Mouse (Mus musculus) forebrain, embryonic 11.5 days (tissue): ENCODE data around the gene A130010J15Rik. TPM values are rescaled to one million over a fixed set of nuclear protein-coding genes. Genes with fewer than 3 reads are reported as not detected.

Experiments used
- ATAC-seq: fragments of 200-750 bp; cut with Nextera tagmentation; replicated peaks from 2 replicates; pipeline ENCODE4 v1.8.0; 2017; ENCODE audit warnings: moderate TSS enrichment; ENCODE audit not compliant: low FRiP score
- DNase-seq: peaks from one replicate; pipeline ENCODE4 v3.0.0-alpha.2; 2017; ENCODE audit warnings: low spot score
- H3K27ac ChIP-seq: fragments of 300-500 bp; sonication (generic); 2 replicates; pipeline ENCODE4 v1.5.1; 2014; ENCODE audit warnings: low read depth, low read length
- H3K27me3 ChIP-seq: fragments of 300-500 bp; sonication (generic); 2 replicates; pipeline ENCODE4 v1.6.1; 2014; ENCODE audit warnings: mild to moderate bottlenecking, low read length, mixed read lengths; ENCODE audit not compliant: control insufficient read depth, insufficient read depth
- H3K36me3 ChIP-seq: fragments of 300-500 bp; sonication (generic); 2 replicates; pipeline ENCODE4 v1.6.1; 2014; ENCODE audit warnings: mild to moderate bottlenecking, low read length, moderate library complexity, mixed read lengths; ENCODE audit not compliant: control insufficient read depth, insufficient read depth
- H3K4me1 ChIP-seq: fragments of 300-500 bp; sonication (generic); replicated peaks from 2 replicates; pipeline ENCODE4 v1.6.1; 2014; ENCODE audit warnings: low read length, mixed read lengths; ENCODE audit not compliant: control insufficient read depth, insufficient read depth
- H3K4me2 ChIP-seq: fragments of 300-500 bp; sonication (generic); 2 replicates; pipeline ENCODE4 v1.6.1; 2014; ENCODE audit warnings: low read depth, mild to moderate bottlenecking, low read length, moderate library complexity, mixed read lengths; ENCODE audit not compliant: severe bottlenecking
- H3K4me3 ChIP-seq: fragments of 300-500 bp; sonication (generic); 2 replicates; pipeline ENCODE4 v1.5.1; 2014; ENCODE audit warnings: low read depth, low read length
- H3K9ac ChIP-seq: fragments of 300-500 bp; sonication (generic); 2 replicates; pipeline ENCODE4 v1.6.1; 2014; ENCODE audit warnings: low read length
- H3K9me3 ChIP-seq: fragments of 300-500 bp; sonication (generic); 2 replicates; pipeline ENCODE4 v1.6.1; 2016; ENCODE audit warnings: low read length, mixed read lengths; ENCODE audit not compliant: control insufficient read depth
- WGBS: fragments of 180-500 bp; shearing (Covaris S2); extraction: QIAGEN DNeasy Blood & Tissue Kit; methylation state at CpG from one replicate; pipeline ENCODE4 v1.1.7; 2014; 5-methylcytosine and 5-hydroxymethylcytosine counted together
- polyA plus RNA-seq: library from polyadenylated mRNA; unstranded; fragments of >200 nt; fragmentation: Nextera tagmentation; extraction: Ambion mirVana; gene quantifications from 2 replicates; pipeline ENCODE4 v1.2.1, GENCODE M21; 2014

The A130010J15Rik gene
- polyA plus RNA-seq, 1 experiment from 2014 or later: 14.3 TPM

DNA sequence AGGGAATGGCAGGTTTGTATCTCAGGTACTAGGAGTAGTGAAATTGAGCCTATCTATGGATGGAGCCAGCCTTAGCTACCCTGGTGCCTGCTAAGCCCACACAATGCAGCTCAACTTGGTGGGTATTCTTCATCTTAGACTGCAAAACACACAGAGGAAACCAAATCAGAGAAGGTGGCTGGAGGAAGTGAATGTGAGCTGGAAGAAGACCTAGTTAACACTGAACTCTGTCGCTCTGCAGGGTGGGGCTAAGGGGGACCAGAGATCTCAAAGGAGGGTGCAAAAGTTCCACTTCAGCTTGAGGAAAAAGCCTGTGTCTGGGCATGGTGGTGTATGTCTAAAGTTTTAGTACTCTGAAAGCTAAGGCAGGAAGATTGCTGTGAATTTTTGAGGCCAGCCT is 8.2 kb upstream of the A130010J15Rik start:
- ATAC-seq (no peak), DNase-seq (no peak)
- H3K4me1 ChIP-seq: peaks cover 7% of the 10 kb centered on the region; the same call in 1 of the 2 replicates
- H3K9me3 ChIP-seq: no peaks in the 10 kb centered on the region
- no peak overlapping the region for H3K9ac ChIP-seq
- peaks cover 3% of the 10 kb centered on the region; the same call in 1 of the 2 replicates for H3K27me3 ChIP-seq
- WGBS: 44% methylated on average over 1 of the region's 1 CpGs
- no peak overlapping the region for H3K27ac ChIP-seq
- H3K36me3 ChIP-seq: no peaks in the 10 kb centered on the region
- H3K4me3 ChIP-seq: no peak overlapping the region
- H3K4me2 ChIP-seq: no peak overlapping the region

DNA sequence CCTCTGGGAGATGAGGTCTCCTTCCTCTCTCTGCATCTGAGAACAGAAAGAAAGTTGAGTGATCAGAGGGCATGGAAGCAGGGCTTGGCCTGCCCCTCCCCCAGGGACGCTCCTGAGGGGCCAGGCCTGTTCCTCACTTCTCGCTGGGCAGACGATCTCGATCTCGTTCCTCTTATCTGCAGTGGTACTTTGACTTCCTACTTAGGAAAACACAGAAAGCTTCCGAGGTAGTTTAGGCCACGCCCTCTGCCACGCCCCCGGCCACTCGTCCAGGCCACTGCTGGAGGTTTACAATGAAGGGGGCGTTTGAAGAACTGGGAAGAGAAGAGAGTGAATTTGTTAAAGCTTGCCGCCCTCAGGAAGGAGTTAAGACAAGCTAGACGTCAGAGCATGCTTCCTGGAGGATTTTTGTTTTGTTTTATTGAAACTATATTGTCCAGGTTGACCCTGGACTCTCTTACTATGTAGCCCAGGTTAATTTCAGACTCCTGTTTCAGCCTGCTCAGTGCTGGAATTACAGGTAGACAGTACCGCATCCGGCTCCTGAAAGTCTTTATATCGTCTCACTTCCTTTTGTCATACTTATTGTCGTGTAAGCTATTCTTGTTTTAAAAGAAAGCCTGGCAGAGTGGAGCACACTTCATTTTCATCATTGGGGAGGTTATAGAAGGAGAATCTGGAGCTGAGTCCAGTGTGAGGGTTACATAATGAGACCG is 7.4 kb upstream of the A130010J15Rik start:
- H3K9ac ChIP-seq: peak overlapping the region; percentile 44
- H3K4me1 ChIP-seq: peaks cover 7% of the 10 kb centered on the region; the same call in 1 of the 2 replicates
- peak; percentile 72 for DNase-seq
- WGBS: 15% methylated on average over 18 of the region's 18 CpGs
- H3K36me3 ChIP-seq: no peaks in the 10 kb centered on the region
- peak; percentile 66 for ATAC-seq
- H3K27ac ChIP-seq: no peak overlapping the region
- no peaks in the 10 kb centered on the region; the same call in 1 of the 2 replicates for H3K27me3 ChIP-seq
- H3K9me3 ChIP-seq: no peaks in the 10 kb centered on the region
- H3K4me2 ChIP-seq: peak overlapping the region; percentile 49
- peak overlapping the region; percentile 9; the same call in 1 of the 2 replicates for H3K4me3 ChIP-seq

DNA sequence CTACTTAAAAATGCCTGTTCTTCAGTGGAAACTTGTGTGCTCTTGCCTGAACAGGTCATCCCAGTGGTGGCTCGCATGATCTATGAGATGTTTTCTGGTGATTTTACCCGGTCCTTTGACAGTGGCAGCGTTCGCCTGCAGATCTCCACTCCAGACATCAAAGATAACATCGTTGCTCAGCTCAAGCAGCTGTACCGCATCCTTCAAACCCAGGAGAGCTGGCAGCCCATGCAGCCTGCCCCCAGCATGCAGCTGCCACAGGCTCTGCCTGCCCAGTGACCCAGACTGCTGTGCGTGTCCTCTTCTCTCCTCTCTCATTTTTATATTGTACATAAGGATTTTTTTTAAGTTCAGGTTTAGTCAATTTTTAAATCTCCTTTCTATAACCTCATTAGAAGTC is 1.4 kb downstream of the A130010J15Rik start:
- ATAC-seq (no peak), DNase-seq (no peak)
- H3K27me3 ChIP-seq: no peaks in the 10 kb centered on the region
- no peak overlapping the region for H3K4me3 ChIP-seq
- peaks cover 3% of the 10 kb centered on the region; the same call in 1 of the 2 replicates for H3K4me1 ChIP-seq
- no peaks in the 10 kb centered on the region for H3K9me3 ChIP-seq
- no peak overlapping the region for H3K27ac ChIP-seq
- H3K36me3 ChIP-seq: no peaks in the 10 kb centered on the region
- no peak overlapping the region for H3K4me2 ChIP-seq
- 90% methylated on average over 7 of the region's 7 CpGs for WGBS
- no peak overlapping the region for H3K9ac ChIP-seq

DNA sequence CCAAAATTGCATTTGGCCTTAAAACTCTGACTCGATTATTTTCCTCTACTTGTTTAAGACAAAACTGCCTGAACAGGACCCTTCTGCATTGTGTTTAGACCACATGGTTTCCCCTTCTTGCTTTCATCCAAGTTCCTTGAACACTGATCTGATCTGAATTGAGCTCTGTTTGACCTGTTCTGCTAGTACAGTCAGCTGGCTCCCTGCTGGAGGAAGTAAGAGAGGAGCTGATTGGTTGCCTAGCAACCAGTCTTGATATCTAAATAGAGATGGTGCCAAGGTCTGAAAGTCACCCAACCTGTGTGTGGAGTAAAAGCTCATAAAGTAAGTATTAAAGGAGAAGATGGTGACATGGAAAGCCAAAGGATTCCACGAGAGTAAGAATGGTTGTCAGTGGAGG is 2.0 kb downstream of the A130010J15Rik start:
- Histone ChIP-seq H3K9me3 (no peaks in the 10 kb centered on the region), H3K4me2 (no peak overlapping the region), H3K4me1 (peaks cover 4% of the 10 kb centered on the region; the same call in 1 of the 2 replicates), H3K9ac (no peak overlapping the region), H3K4me3 (no peak overlapping the region), H3K27ac (no peak overlapping the region), H3K27me3 (no peaks in the 10 kb centered on the region), H3K36me3 (no peaks in the 10 kb centered on the region)
- 90% methylated on average over 2 of the region's 2 CpGs for WGBS
- ATAC-seq (no peak), DNase-seq (no peak)

DNA sequence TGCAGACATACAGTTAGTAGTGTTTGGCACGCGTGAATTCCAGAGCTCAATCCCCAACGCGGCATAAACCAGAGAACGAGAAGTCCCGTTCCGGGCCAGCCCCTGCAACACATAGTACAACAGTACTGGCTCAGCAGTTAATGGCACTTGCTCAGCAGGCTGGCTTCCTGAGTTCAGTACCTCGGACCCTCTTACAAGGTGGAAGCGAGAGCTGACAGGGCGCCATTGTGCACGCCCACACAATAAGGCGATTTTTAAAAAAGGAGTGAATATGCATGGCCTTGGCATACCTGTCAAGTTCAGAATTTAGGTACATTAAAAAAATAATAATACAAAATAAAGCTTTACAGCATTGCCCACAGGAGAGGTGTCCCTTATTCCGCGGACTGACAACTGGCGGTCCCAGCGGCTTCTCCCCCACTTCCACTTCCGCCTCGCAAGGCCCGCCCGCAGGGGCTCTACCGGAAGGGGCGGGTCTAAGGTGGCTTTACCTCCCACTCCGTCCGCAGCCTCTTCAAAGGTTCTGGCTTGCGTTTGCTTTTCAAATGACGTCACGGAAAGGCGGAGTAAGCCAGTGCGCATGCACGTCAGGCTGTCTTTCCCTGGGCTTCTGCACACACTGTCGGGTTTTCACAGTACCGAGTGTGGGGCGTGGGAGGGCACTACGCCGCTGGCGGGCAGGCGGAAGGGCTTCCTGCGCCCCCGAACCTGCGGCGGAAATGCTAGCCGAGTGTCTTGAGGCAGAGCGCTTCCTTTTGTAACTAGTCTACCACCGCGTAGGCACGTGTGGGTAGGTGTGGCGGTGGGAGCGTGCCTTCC is 5.4 kb downstream of the A130010J15Rik start:
- H3K4me2 ChIP-seq: peak overlapping the region; percentile 77
- WGBS: 2% methylated on average over 48 of the region's 48 CpGs
- ATAC-seq (peak; percentile 99), DNase-seq (peak; percentile 97)
- no peaks in the 10 kb centered on the region for H3K36me3 ChIP-seq
- peaks cover 4% of the 10 kb centered on the region; the same call in 1 of the 2 replicates for H3K4me1 ChIP-seq
- no peaks in the 10 kb centered on the region for H3K9me3 ChIP-seq
- H3K27me3 ChIP-seq: no peaks in the 10 kb centered on the region
- peak overlapping the region; percentile 82 for H3K4me3 ChIP-seq
- peak overlapping the region; percentile 41 for H3K27ac ChIP-seq
- H3K9ac ChIP-seq: peak overlapping the region; percentile 78

DNA sequence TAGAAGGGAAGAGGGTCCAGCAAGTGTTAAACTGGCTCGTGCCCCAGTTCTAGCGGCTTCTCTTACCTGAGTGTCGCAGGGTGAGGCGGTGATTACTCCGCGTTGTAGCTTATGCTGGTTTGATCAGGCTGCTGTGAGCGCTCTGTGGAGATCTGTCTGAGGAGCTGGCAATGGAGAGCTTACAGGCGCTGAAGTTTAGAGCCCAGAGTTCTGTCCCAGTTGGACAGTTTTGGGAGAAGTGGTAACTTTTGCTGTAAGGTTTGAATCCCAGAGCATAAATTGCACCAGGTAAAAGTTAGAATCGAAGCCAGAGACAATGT is 5.9 kb downstream of the A130010J15Rik start:
- Histone ChIP-seq H3K4me2 (peak overlapping the region; percentile 77), H3K4me1 (peaks cover 4% of the 10 kb centered on the region; the same call in 1 of the 2 replicates), H3K27me3 (no peaks in the 10 kb centered on the region), H3K9me3 (no peaks in the 10 kb centered on the region), H3K27ac (peak overlapping the region; percentile 37; the same call in 1 of the 2 replicates), H3K4me3 (peak overlapping the region; percentile 82), H3K9ac (peak overlapping the region; percentile 72), H3K36me3 (no peaks in the 10 kb centered on the region)
- no peak for DNase-seq
- ATAC-seq: no peak
- 19% methylated on average over 9 of the region's 9 CpGs for WGBS

DNA sequence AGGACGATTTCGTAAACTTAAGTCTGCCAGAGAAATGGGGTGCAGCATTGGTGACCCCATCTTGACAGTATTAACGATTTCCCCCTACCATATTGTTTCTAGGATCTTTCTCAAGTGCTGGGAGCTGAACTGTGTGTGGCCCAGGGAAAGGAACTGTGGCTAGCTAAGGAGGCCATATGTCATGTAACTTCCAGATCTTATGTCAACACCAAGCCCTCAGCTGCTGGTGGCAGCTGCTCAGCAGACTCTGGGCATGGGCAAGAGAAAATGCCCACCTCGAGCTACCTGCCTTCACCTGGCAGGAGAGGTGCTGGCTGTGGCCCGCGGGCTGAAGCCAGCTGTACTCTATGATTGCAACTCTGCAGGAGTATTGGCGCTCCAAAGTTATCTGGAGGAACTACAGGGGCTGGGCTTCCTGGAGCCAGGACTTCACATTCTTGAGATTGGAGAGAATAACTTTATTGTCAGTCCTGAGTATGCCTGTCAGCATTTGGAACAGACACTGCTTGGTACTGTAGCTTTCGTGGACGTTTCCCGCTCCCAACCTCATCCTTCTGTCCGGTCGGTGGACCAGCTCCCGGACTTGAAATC is 6.4 kb downstream of the A130010J15Rik start:
- no peak overlapping the region for H3K27ac ChIP-seq
- ATAC-seq (no peak), DNase-seq (no peak)
- no peaks in the 10 kb centered on the region for H3K27me3 ChIP-seq
- H3K36me3 ChIP-seq: no peaks in the 10 kb centered on the region
- WGBS: 92% methylated on average over 13 of the region's 13 CpGs
- peak overlapping the region; percentile 72 for H3K9ac ChIP-seq
- H3K4me2 ChIP-seq: peak overlapping the region; percentile 77
- no peaks in the 10 kb centered on the region for H3K9me3 ChIP-seq
- peaks cover 4% of the 10 kb centered on the region; the same call in 1 of the 2 replicates for H3K4me1 ChIP-seq
- H3K4me3 ChIP-seq: peak overlapping the region; percentile 82

DNA sequence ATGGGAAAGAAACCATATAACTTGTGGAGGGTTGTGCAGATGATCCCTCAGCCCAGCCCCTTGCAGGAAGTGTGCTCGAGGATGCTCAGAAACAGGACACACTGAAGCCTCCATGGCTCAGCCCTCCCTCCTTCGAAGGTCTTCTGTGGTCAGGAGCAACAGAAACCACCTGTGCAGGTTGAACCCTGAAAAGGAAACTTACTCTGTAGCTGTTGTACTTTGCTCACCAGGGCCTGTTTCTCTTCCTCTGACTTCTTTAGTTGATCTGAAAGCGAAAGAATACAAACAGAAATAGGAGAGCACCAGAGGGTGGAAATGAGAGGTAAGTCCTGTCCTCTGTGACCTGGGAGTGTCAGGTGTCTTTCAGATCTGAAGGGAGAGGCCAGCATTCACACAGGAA is 13.3 kb downstream of the A130010J15Rik start:
- WGBS: 90% methylated on average over 3 of the region's 3 CpGs
- Histone ChIP-seq H3K4me2 (no peak overlapping the region), H3K27me3 (no peaks in the 10 kb centered on the region), H3K9ac (no peak overlapping the region), H3K27ac (no peak overlapping the region), H3K4me3 (no peak overlapping the region), H3K4me1 (no peaks in the 10 kb centered on the region), H3K36me3 (no peaks in the 10 kb centered on the region), H3K9me3 (no peaks in the 10 kb centered on the region)
- DNase-seq: no peak
- ATAC-seq: no peak
